Mouse (Mus musculus) mouse embryonic stem cell (cell line): ENCODE measurements around the gene Pnpla7.

Experiments
- in situ Hi-C, 2 experiments: fragments of 300-500 bp; cut with MboI; formaldehyde crosslinking; loops; 1 replicate in 1 of 2; 3 replicates in 1 of 2; pipeline ENCODE4 v1.14.3; 2019 to 2020; ENCODE audit warnings: low sequenced_read_pairs in 2 of 2, low pct_unique_long_range_greater_than_20kb in 1 of 2, mixed read lengths in 1 of 2; ENCODE audit not compliant: unreplicated experiment in 1 of 2

Pnpla7 gene

DNA sequence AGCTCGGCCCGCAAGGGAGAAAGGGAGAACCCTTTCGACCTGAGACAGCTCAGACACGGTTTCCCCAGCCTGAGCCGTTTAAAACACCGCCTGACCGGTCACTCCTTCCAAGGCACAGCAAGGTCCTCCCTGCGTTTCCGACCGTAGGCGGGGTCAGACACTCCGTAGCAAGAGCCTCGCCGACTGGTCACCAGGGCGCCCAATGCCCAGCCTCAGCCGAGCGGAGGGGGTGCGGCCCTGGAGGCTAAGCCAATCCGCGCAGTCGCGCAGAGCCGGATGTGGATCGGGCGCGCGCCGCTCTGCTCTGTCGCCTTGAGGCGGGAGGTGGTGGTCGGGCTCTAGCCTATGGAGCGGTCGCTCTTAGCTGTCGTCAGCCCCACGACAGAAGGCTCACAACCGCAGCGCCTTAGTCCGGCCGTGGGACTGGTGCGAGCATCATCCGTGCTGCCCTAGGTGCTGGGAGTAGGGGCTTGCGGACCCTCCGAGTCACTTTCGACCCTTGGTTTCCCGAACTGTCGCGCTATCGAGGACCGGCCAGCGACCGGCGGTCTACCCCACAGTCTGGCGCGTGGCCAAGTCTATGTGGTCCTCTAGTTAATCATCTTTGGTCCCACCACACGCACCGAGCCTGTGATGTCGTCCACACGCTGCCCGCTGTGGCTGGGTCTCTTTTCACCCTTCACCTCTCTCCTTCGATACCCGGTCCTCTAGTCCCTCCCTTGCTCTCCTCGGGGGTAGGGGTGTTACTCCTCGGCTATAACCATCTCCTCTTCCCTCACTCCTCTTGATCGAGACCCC lies 728 bp upstream of the Pnpla7 start, which contains the start of gene Mrpl41:
Gene Mrpl41 (minus strand): TSS at position 193 of the 798 bp plus-strand sequence.
- in situ Hi-C loops = no loop called here

DNA sequence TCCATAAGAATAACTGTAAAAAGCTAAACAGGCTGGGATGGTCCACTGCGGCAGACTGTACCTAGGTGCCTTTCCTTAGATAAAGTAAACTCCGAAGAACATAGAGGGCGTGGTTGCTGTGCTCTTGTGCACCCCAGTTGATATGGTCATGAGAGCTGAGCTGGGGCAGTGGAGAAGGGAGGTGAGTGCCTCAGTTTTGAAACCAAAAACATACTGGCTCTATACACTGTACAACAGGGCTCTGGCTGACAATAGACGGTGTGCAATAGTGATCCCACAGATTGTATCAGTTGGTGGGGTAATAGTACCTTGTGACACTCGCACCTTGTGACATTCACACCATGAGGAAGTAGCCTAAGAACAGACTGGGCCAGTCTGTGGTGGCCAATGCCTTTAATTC lies 1.1 kb downstream of the Pnpla7 start:
- in situ Hi-C loops = no loop called here

- in situ Hi-C loops = no loop called here
Measured at GRCm38 (mm10) chr2:24987762-24988161, 11.9 kb downstream of the Pnpla7 start.

GRCm38 (mm10) chr2:24995332-24995731 lies 19.5 kb downstream of the Pnpla7 start:
- in situ Hi-C loops = no loop called here

GRCm38 (mm10) chr2:24996471-24996870 lies 20.6 kb downstream of the Pnpla7 start:
- in situ Hi-C loops = no loop called here

DNA sequence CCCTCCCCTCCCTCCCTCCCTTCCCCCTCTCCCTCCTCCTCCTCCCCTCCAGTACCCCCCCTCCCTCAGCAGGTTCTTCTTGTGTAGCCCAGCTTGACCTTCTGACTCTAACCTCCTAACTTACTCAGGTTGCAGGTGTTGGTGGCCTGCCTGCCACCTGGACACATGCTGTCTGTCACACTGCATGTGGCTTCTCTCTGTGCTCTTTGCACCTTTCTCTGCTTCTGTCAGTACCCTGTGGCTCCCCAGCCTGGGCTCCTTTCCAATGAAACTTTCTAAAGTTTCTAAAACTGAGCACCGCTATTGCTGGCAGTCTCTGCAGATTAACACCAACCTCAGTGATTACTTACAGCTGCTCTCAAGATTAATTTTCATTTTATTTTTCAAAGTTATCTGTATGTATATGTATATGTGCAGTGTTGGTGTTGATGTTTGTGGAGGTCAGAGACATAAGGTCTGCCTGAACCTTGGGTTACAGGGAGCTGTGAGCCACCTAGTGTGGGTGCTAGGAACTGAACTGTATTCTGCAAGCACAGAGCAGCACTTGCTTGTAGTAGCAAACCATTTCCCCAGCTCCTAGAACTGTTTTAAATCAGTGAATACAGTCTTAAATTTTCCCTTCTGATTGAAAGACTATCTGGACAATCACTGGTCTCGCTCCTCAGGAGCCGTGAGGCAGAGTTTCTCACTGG lies 24.9 kb downstream of the Pnpla7 start:
- in situ Hi-C loops = no loop called here

- in situ Hi-C loops = no loop called here
Measured at GRCm38 (mm10) chr2:25003946-25004786, 28.3 kb downstream of the Pnpla7 start.

DNA sequence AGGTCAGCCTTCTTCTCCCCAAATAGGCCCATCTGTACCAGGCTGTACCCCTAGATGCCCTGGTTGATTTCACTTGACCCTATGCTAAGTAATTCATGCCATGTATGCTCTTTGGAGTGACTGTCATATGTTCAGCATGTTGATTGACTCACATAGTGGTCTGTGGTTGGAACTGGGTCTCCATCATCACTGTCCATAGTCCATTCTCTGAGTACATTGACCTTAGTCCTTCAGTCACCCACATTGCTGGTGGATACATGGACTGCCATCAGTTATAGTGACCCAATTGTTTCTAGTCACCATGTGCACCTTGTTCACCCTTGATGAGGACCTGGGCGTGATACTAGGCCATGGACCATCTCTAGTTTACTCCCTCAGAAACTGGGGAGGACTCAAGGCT lies 30.9 kb downstream of the Pnpla7 start:
- in situ Hi-C loops = no loop called here

DNA sequence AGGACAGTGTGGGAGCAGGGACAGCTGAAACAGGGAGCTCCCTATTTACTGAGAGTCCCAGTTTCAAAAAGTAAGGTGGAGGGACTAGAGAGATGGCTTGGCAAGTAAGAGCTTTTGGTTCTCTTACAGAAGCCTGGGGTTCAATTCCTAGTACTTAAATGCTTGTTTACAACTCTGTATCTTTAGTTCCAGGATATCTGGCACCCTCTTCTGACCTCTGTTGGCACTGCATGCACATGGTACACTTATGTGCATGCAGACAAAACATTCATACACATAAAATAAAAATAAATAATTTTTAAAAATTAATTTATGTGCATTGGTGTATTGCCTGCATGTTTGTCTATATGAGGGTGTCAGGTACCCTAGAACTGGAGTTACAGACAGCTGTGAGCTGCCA lies 32.4 kb downstream of the Pnpla7 start:
- in situ Hi-C loops = no loop called here

GRCm38 (mm10) chr2:25022678-25023077 lies 46.8 kb downstream of the Pnpla7 start:
- in situ Hi-C loops = no loop called here

GRCm38 (mm10) chr2:25025109-25025508 lies 49.3 kb downstream of the Pnpla7 start:
- in situ Hi-C loops = no loop called here

GRCm38 (mm10) chr2:25034994-25035393 lies 59.2 kb downstream of the Pnpla7 start:
- in situ Hi-C loops = no loop called here

DNA sequence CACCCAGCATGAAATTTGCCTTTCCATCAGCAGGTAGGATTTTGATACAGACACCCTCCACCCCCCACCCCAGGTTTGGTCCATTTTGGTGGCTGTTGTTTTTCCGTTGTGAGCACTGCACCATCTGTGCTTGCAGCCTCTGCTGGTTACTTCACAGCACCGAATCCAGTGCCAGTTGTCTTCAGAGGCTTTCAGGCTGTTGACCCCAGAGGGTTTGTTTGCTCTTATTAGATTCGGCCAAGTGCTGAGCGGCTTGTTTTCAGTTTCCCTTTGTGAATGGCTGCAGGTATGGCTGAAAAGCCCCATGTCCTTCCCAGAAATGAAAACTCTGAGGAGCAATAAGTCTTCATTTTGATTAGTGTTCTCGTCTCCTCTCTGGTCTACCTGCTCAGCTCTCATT lies 64.3 kb downstream of the Pnpla7 start:
- in situ Hi-C loops = no loop called here

GRCm38 (mm10) chr2:25050921-25051320 lies 75.1 kb downstream of the Pnpla7 start:
- in situ Hi-C loops = no loop called here

DNA sequence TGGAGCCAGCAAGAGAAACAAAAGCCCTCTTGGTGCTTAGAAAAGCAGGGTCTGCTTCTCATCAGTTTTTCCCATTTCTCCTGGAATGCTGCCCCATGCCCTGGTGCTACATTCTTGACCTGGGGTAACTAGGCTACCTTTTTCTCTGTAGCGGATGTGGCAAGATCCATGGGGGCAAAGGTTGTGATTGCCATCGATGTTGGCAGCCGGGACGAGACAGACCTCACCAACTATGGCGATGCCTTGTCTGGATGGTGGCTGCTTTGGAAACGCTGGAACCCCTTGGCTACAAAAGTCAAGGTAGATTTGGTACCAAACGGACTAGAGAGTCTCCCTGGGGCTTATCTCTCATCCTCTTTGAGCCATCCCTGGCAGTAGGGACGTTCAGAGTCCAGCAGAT lies 75.6 kb downstream of the Pnpla7 start:
- in situ Hi-C loops = no loop called here

- in situ Hi-C loops = no loop called here
Measured at GRCm38 (mm10) chr2:25053101-25053500, 77.3 kb downstream of the Pnpla7 start.

DNA sequence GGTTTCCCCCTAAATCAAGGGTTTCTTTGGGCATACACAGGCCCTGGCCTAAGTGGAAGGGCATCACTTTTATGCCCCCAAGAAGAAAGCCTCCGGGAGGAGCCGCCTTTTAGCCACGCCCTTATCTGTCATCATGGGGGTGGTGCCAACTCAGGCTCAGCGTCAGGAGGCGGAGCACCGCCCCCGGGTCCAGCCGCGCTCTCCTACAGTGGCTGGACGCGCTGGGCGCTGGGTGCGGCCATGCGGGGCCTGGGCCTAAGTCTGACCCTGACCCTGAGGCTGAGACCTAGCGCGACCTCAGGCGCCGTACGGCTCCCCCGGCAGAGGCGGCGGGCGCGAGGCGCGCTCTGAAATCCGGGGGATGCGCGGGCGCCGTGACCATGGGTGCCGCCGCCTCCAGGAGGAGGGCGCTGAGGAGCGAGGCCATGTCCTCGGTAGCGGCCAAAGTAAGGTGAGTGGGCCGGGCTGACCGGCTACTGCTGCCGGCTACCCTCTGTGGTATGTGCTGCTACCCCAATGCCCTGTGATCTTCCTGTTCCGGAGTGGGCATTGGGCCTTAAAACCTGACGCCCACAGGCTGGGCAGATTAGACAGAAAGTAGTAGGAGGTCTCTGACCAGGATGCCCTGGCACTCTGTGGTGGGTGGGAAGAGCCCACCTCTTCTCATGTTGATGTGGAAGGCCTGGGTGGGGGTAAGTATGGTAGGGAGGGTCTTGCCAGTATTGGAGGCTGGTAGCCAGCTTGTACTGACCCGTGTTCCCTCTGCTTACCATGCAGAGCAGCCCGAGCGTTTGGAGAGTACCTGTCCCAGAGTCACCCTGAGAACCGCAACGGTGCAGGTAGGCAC lies 78.6 kb downstream of the Pnpla7 start, which contains the start of gene Nsmf:
Gene Nsmf (plus strand): TSS at position 135 of the 847 bp plus-strand sequence.
- in situ Hi-C loops = no loop called here

GRCm38 (mm10) chr2:25055068-25055405 lies 79.2 kb downstream of the Pnpla7 start:
- in situ Hi-C loops = no loop called here
